Comparison of ENCODE assay signal across 17 mouse cellular contexts in the genomic region with DNA sequence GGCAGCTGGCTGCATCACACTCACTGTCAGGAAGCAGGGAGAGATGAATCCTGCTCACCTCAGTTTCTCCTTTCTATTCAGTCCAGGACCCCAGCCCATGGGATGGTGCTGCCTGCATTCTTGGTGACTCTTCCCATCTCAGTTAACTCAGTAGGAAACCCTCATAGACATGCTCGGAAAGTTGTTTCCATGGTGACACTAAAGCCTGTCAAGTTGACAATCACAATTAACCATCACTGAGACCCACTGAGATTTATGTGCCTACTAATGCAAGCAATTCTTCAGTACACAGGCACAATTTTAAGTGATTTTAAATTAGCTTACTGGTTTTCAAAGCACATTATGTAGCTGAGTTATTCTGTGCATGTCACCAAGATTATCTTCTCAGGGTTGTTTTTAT.
"Had no signal": no experiment of that assay in that cellular context is flagged by ENCODE, and none has a peak within 500 bp of the region (broad histone marks: within the 10 kb centered on the region; RNA-seq: fewer than 3 reads in every experiment).

No protein-coding gene starts in this region.

- ATAC-seq: lung, postnatal 0 days; midbrain, embryonic 13.5 days; midbrain, embryonic 16.5 days had no signal

- H3K4me2 ChIP-seq: lung, embryonic 15.5 days; midbrain, embryonic 11.5 days; midbrain, embryonic 13.5 days; neural tube, embryonic 12.5 days; stomach, embryonic 15.5 days had no signal

- H3K9ac ChIP-seq: lung, embryonic 15.5 days; midbrain, embryonic 13.5 days; neural tube, embryonic 12.5 days; stomach, embryonic 15.5 days had no signal

- H3K4me3 ChIP-seq: lung, embryonic 15.5 days; megakaryocyte, embryonic 14.5 days; midbrain, embryonic 13.5 days; neural tube, embryonic 12.5 days; stomach, embryonic 15.5 days had no signal

- H3K9me3 ChIP-seq: lung, embryonic 15.5 days; megakaryocyte, embryonic 14.5 days; midbrain, embryonic 13.5 days; neural tube, embryonic 12.5 days; stomach, embryonic 15.5 days had no signal

- H3K27me3 ChIP-seq: lung, embryonic 15.5 days; megakaryocyte, embryonic 14.5 days; midbrain, embryonic 13.5 days; neural tube, embryonic 12.5 days; stomach, embryonic 15.5 days had no signal

- H3K27ac ChIP-seq: lung, embryonic 15.5 days; macrophage; midbrain, embryonic 13.5 days; neural tube, embryonic 12.5 days; stomach, embryonic 15.5 days; stomach, postnatal 0 days had no signal

- H3K4me1 ChIP-seq: lung, embryonic 15.5 days; megakaryocyte, embryonic 14.5 days; midbrain, embryonic 13.5 days; neural tube, embryonic 12.5 days; stomach, embryonic 15.5 days had no signal

- DNase-seq: lung, adult 2 months; lung, postnatal 14 days; lung, postnatal 36 days; right cerebral cortex, postnatal 14 days; thymus, adult 2 months; thymus, postnatal 25 days; thymus, postnatal 4 days had no signal

- H3K36me3 ChIP-seq: lung, embryonic 15.5 days; midbrain, embryonic 13.5 days; neural tube, embryonic 12.5 days; stomach, embryonic 15.5 days had no signal
